Mouse (Mus musculus) brain, embryonic 18.5 days (tissue): ENCODE measurements around the gene Gk.

Experiments
- DNase-seq: peaks from one replicate; pipeline ENCODE4 v3.0.0-alpha.2; 2012; ENCODE audit warnings: low read depth, low spot score

The Gk gene

GRCm38 (mm10) chrX:85776544-85777087 lies at the start of gene Gk:
Gene Gk (minus strand): TSS chrX:85776819.
- peak; percentile 89 for DNase-seq

DNA sequence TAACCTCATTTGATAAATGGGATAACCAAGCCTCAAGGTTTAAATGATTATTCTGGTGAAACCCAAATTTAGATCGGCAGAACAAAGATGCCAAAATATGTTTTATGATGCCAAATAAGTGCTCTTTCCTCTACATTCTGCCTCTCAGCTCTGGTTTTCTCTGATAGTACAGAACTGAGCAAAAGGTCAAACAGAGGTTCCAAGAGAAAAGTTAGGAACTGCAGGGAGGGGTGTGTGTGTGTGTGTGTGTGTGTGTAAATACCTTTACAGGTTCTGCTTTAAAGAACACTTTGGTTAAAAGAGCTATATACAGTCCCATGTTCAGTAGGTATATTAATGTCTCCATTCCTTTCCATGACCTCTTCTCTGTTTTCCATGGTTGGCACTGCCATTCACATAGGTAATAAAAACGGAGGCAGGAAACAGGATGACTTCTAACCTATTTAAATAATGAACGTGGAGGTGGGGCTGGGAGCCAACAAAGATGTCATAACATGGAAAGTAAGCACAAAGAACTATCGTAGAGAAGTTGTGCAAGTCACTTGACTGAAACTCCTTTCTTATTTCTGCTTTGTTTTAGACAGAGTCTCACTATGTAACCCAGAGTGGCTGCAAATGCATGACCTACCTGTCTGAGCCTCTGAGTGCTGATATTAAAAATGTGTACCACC lies 28.2 kb upstream of the Gk start:
- no peak for DNase-seq

- no peak for DNase-seq
These were observed 26.4 kb upstream of the Gk start for GRCm38 (mm10) chrX:85803006-85803405.

DNA sequence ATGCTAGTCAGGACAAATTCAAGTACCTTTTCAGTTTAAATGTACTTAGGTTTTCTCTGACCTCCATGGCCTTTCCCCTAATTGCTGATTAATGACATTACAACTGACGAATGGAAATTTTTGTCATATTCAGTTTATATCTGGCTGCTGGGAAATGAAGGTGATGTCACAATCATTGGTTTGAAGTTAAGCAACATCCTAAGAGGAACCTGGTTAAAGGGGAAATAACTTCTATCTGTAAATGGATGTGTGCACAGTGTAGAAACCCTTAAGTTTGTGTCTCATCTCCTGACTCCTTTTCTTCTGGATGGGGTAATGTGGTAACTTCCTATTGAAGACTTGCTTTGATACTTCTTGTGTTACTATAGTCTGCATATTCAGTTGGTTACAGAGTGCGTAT lies 20.8 kb upstream of the Gk start:
- DNase-seq = no peak

GRCm38 (mm10) chrX:85778346-85778745 lies 1.7 kb upstream of the Gk start:
- no peak for DNase-seq

DNA sequence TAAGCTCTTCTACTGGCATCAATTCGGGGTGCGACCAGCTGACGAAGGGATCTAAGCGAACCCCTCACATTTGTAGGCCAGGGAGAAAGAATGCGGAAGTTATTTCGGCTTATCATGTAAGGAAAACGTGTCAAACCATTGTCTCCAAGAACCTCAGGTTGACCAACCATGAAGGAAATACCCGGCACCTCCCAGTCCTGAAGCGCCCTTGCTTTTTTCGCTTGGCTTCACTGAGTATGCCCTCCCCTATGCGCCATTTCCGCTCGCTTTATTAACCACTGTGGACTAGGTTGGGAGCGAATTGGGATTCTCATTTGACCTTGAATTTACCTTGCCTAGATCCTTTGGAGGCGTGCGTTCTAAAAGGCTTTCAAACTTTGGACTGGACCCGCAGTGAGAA lies 522 bp upstream of the Gk start:
- no peak for DNase-seq

DNA sequence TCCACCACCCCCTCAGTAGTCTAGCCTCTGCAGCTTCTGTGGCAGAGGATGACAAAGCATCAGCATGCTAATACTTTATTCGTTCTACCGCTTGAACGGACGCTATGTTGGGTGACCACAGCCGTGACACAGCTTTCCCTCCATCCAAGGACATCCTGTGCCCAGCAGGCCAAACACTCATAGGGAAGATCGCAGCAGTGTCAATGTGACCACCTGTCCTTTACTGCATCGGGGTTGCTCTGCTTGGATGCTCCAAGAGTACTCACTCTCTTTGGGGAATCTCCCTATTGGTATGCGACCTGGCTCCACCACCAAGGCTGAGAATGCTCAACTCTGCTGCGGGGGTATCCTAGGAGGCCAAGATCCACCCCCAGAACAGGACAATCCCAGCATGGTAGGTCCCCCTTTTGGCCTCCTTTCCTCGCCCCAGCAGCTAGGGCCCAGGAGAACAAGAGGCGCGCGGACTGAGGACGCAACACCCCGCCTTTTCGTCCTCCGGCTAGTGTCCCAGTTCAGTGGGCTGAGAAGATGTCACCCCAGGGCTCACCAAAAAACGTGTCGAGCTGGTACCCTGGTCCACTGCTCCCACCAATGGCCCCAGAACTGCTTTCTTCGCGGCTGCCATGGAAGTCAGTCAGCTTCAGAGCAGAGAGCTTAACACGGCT lies 608 bp downstream of the Gk start:
- peak; percentile 2 for DNase-seq

DNA sequence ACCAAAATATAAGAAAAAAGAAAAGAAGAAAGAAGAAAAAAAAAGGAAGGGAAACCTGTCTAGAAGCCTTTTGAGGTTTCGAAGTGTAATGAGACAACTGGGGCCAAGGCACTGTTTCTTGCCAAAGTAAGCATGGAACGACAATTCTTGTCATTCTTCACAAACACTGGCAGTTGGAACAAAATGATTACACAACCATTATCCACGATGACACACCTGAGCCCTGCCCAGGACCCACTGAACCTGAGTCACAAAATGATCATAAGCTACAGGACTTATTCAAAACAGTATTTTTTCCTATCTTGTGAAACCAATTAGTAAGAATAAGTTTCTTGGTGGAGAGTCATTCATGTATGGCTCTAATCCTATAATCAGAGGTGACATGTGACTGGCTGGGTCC lies 5.3 kb downstream of the Gk start:
- no peak for DNase-seq

GRCm38 (mm10) chrX:85770747-85771146 lies 5.9 kb downstream of the Gk start:
- no peak for DNase-seq

- no peak for DNase-seq
These were observed 8.0 kb downstream of the Gk start for GRCm38 (mm10) chrX:85768578-85768977.

DNA sequence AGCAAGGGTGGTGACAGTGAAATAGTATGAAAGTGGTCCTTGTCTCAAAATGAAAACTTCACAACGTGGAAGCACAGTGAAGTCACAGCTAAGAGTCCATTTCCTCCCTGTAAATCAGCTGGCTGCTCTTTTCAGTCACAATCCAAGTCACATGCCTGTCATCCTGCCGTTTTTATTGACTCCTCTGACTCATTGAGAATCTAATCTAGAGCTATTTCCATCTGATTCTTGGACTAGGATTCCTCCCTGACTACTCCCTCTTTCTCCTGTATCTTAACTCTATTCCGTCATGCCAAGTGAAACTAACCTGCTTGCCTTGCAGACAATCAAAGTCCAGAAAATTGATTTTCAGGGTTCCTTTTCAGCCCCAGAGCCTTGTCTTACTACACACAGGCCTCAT lies 20.6 kb downstream of the Gk start:
- DNase-seq = no peak

DNA sequence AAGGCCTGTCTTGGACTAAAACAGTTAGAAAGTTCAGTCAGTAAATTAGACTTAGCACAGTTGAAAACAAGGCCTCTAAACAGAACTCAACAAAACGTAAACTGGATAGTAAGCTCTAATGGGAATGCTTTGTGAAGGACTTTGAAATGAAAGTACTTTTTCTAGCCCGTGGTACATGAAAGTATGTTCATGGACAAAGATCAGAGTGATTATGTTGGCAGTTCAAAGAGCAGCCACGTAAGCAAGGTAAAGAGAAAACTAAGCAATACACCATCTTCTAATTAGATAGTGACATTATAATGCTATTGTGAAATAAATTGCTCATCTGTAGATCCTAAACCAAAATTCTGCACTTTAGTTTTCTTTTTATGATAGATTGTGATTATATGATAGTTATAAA lies 32.8 kb downstream of the Gk start:
- no peak for DNase-seq

DNA sequence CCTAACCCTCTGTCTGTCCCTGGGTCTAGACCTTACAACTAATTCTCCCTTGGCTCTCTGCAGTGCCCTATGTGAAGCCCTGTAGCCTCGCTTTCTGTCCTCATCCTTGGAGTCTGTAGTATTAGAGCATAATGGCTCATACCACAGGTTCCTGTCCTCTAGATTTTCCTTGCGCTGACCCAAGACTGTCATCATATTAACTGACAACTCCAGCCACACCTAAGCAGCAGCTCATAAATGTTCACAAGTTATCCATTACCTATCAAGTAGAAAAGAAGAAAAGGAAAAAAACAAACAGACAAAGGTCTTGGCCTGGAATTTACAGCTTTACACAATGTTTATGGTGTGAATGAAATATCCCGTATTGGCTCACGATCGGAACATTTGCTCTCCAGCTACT lies 43.4 kb downstream of the Gk start:
- no peak for DNase-seq

DNA sequence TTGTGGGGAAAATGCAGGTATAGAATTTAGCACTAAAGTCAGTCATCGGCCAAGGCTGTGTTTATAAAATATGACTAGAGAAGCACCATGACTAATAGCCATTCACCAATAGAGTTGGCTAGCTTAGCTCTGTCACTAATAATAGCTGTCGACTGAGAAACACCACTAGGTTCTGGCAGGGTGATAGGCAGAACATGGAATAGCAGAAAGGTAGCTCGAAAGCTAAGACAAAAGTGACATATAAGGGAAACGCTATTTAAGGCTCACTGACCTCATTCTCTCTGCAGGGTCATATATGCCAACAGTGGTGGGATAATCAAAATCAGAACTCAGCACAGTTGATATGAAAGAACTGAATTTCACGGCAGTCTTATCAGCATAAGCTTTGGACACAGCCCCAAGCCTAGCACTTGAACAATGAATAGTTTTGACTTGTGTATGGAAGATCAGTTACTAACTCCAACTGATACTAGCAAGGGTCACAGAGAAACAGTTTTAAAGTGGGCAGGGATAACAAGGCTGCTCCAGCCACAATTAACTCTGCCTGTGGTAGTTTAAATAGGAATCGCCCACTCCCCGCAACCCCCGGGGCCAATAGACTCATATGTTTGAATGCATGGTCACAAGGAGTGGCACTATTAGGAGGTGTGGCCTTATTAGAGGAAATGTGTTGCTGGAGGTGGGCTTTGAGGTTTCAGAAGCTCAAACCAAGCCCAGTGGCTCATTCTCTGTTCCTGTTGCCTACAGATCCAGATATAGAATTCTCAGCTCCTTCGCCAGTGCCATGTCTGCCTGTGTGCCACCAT lies 45.3 kb downstream of the Gk start:
- no peak for DNase-seq

DNA sequence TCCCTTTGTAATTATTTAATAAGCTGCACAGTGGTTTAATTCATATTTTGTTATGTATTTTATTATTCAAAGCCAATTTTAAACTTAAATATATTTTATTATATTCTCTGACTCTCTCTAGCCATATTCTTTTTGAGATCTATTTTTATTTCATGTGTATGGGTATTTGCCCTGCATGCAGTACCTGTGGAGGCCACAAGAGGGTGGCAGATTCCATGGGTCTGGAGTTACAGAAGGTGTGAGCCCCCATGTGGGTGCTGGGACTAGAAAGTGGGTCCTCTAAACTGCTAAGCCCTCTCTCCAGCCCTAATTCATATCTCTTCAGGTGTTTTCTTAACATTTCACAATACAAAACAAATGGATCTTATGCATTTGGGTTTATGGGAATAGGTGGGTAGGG lies 55.4 kb downstream of the Gk start:
- no peak for DNase-seq

DNA sequence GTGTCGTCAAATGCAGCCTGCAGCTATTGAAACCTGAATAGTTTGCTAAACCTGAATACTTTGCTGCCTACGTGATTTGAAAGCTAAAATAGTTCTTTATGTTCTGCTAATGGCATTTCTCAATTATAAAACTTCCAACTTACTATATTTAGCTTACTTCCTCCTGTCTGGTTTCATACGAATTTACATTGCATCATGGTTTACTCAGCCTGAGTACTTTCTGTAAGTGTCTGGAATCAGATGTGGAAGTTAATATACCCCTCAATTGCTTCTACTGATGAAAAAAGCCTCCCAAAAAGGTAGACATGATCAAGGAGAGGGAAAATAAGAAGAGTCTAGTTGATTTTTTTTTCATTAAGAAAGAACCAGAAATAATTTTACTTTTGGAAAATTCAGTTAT lies 66.2 kb downstream of the Gk start:
- no peak for DNase-seq

DNA sequence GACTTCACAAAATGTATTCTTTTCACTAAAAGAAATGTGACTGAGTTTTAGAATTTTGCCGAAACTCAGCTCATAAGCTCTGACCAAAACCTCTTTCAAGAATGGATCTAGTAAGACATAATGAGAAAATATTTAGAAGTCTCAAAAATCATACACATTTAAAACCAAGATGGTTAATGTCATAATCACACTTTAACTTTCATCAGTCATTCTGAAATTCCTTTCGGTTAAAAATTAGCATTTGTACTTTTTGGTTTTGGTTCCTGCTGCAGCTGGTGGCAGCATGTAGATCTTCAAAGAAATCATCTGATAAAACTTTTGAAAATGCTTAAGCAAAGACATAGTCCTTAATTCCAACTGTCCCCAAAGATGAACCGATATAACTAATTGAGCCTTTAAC lies 70.9 kb downstream of the Gk start:
- no peak for DNase-seq

- DNase-seq = no peak
These were observed 92.9 kb downstream of the Gk start for GRCm38 (mm10) chrX:85683723-85684122.

- no peak for DNase-seq
These were observed 94.5 kb downstream of the Gk start for GRCm38 (mm10) chrX:85682125-85682524.

- DNase-seq = no peak
These were observed 99.8 kb downstream of the Gk start for GRCm38 (mm10) chrX:85676808-85677207.
